Mouse (Mus musculus) testis, adult 2 months (tissue): ENCODE results near the gene Ngdn.

Experiments
- CTCF ChIP-seq: fragments of 200-500 bp; IDR thresholded peaks from 2 replicates; pipeline ENCODE4 v1.5.1; 2012; ENCODE audit warnings: low read depth, mild to moderate bottlenecking, inconsistent platforms, low read length, moderate library complexity; ENCODE audit not compliant: control insufficient read depth, insufficient read depth, insufficient replicate concordance
- POLR2A ChIP-seq: fragments of 200-500 bp; IDR thresholded peaks from 2 replicates; pipeline ENCODE4 v1.6.1; 2012; ENCODE audit warnings: low read depth, mild to moderate bottlenecking, inconsistent platforms, low read length, moderate library complexity; ENCODE audit not compliant: control insufficient read depth

- peak; percentile 21; the same call in 1 of the 2 replicates for TF ChIP-seq CTCF
- TF ChIP-seq POLR2A, result no peak
Observed at GRCm38 (mm10) chr14:55001446-55001845, 13.8 kb upstream of the Ngdn start.
